10 mouse cellular contexts compared by ENCODE assay signal in genomic region chr6:56616228-56616981, GRCm38 (mm10). TPM values are rescaled to one million over a fixed set of nuclear protein-coding genes. Genes with fewer than 3 reads are reported as not detected.
DNase-seq lines count a peak whose midpoint lies in the region; ATAC-seq and TF ChIP-seq lines count a peak whose summit lies in the region.
"Had no signal": no experiment of that assay in that cellular context is flagged by ENCODE, and none has a peak within 500 bp of the region (broad histone marks: within the 10 kb centered on the region; RNA-seq: fewer than 3 reads in every experiment).

No protein-coding gene starts in this region.

- H3K4me3 ChIP-seq in heart, embryonic 14.5 days (ENCODE audit: control insufficient read depth in 1 of 2, insufficient read depth in 1 of 2, low read depth in 1 of 2, low read length in 2 of 2) = no peak overlapping the region
- H3K4me3 ChIP-seq in embryonic facial prominence, embryonic 12.5 days = no peak overlapping the region
- no peak overlapping the region for H3K4me3 ChIP-seq in hindbrain, postnatal 0 days (ENCODE audit: low read length)
- H3K4me3 ChIP-seq in midbrain, embryonic 10.5 days = no peak overlapping the region

- TF ChIP-seq CTCF in hindbrain, postnatal 0 days (IDR thresholded peaks at IDR 0.05; ENCODE audit: low read depth) = no peak

- H3K27ac ChIP-seq in heart, embryonic 14.5 days (replicated peaks in 1 of 2; ENCODE audit: control insufficient read depth in 1 of 2, insufficient read depth in 1 of 2, low read depth in 2 of 2, low read length in 2 of 2) = peak overlapping the region; percentile 46 to 56
- peak overlapping the region; percentile 81 for H3K27ac ChIP-seq in embryonic facial prominence, embryonic 12.5 days
- peak overlapping the region; percentile 20; the same call in 1 of the 2 replicates for H3K27ac ChIP-seq in hindbrain, postnatal 0 days
- peak overlapping the region; percentile 75 for H3K27ac ChIP-seq in midbrain, embryonic 10.5 days (replicated peaks)
- H3K27ac ChIP-seq: macrophage had no signal

- WGBS in heart, embryonic 14.5 days = 62% methylated on average over 10 of the region's 10 CpGs
- 58% methylated on average over 9 of the region's 10 CpGs for WGBS in embryonic facial prominence, embryonic 12.5 days
- WGBS in hindbrain, postnatal 0 days = 54% methylated on average over 9 of the region's 10 CpGs
- 61% methylated on average over 10 of the region's 10 CpGs for WGBS in midbrain, embryonic 10.5 days

- no peak overlapping the region for H3K9ac ChIP-seq in heart, embryonic 14.5 days (ENCODE audit: low read length)
- no peak overlapping the region for H3K9ac ChIP-seq in embryonic facial prominence, embryonic 12.5 days
- H3K9ac ChIP-seq in hindbrain, postnatal 0 days (replicated peaks; ENCODE audit: low read length) = no peak overlapping the region

- H3K36me3 ChIP-seq in heart, embryonic 14.5 days (ENCODE audit: control insufficient read depth, insufficient read depth, low read length) = no peaks in the 10 kb centered on the region
- no peaks in the 10 kb centered on the region for H3K36me3 ChIP-seq in embryonic facial prominence, embryonic 12.5 days
- H3K36me3 ChIP-seq in hindbrain, postnatal 0 days (ENCODE audit: insufficient read depth, low read length) = no peaks in the 10 kb centered on the region
- H3K36me3 ChIP-seq in midbrain, embryonic 10.5 days = no peaks in the 10 kb centered on the region

- ATAC-seq in heart, embryonic 14.5 days (ENCODE audit: insufficient number of reproducible peaks, insufficient read depth, low FRiP score, low read depth) = no peak
- peak; percentile 16; the same call in 1 of the 2 replicates for ATAC-seq in embryonic facial prominence, embryonic 12.5 days (ENCODE audit: insufficient number of reproducible peaks, insufficient read depth, low FRiP score, low TSS enrichment)
- 0 out of 2 replicates have a peak, but pooled peaks have one; percentile 27 for ATAC-seq in hindbrain, postnatal 0 days
- no peak for ATAC-seq in activated CD4-positive, CD25-positive, alpha-beta regulatory T cell, adult 4 months

- H3K4me2 ChIP-seq in heart, embryonic 14.5 days (ENCODE audit: low read length) = peak overlapping the region; percentile 11; the same call in 1 of the 2 replicates
- H3K4me2 ChIP-seq in embryonic facial prominence, embryonic 12.5 days (replicated peaks) = no peak overlapping the region; the same call in 1 of the 2 replicates
- no peak overlapping the region for H3K4me2 ChIP-seq in hindbrain, postnatal 0 days (ENCODE audit: low read depth, low read length)

- H3K4me1 ChIP-seq in heart, embryonic 14.5 days (ENCODE audit: control insufficient read depth in 2 of 2, insufficient read depth in 2 of 2, low read length in 2 of 2) = peaks cover 5 to 9% of the 10 kb centered on the region in 2 experiments; a peak in 2 of 4 replicates
- H3K4me1 ChIP-seq in embryonic facial prominence, embryonic 12.5 days = peaks cover 19% of the 10 kb centered on the region
- 0 out of 2 replicates have a peak, but pooled peaks cover 7% of the 10 kb centered on the region for H3K4me1 ChIP-seq in hindbrain, postnatal 0 days (ENCODE audit: insufficient read depth, low read length)
- peaks cover 22% of the 10 kb centered on the region for H3K4me1 ChIP-seq in midbrain, embryonic 10.5 days

- H3K27me3 ChIP-seq in heart, embryonic 14.5 days (ENCODE audit: control insufficient read depth, insufficient read depth, low read length) = no peaks in the 10 kb centered on the region
- H3K27me3 ChIP-seq in embryonic facial prominence, embryonic 12.5 days = no peaks in the 10 kb centered on the region
- no peaks in the 10 kb centered on the region for H3K27me3 ChIP-seq in hindbrain, postnatal 0 days (ENCODE audit: insufficient read depth, low read length)
- H3K27me3 ChIP-seq in midbrain, embryonic 10.5 days (ENCODE audit: low read depth, poor library complexity, severe bottlenecking) = no peaks in the 10 kb centered on the region

- intact Hi-C loops in heart, postnatal 25 days (cut with DNase I) = no loop called here
- intact Hi-C loops in left cerebral cortex, postnatal 36 days (cut with DNase I) = no loop called here

- no peak for DNase-seq in heart, postnatal 25 days (ENCODE audit: low spot score)
- no peak for DNase-seq in hindbrain, postnatal 0 days (ENCODE audit: low spot score)
- peak; percentile 18 for DNase-seq in midbrain, embryonic 10.5 days (ENCODE audit: low spot score)
- no peak for DNase-seq in layer of hippocampus, postnatal 25 days (ENCODE audit: extremely low spot score in 1 of 2, low spot score in 1 of 2)
- DNase-seq in left cerebral cortex, postnatal 36 days (ENCODE audit: low spot score in 2 of 2) = no peak
- DNase-seq: cerebellum, postnatal 25 days had no signal

- H3K9me3 ChIP-seq in heart, embryonic 14.5 days (ENCODE audit: control insufficient read depth, low read length) = no peaks in the 10 kb centered on the region
- no peaks in the 10 kb centered on the region for H3K9me3 ChIP-seq in embryonic facial prominence, embryonic 12.5 days
- no peaks in the 10 kb centered on the region for H3K9me3 ChIP-seq in hindbrain, postnatal 0 days (ENCODE audit: low read length)
- H3K9me3 ChIP-seq in midbrain, embryonic 10.5 days (replicated peaks) = no peaks in the 10 kb centered on the region

RNA-seq across cellular contexts. Expression of gene Pde1c, which starts 47.5 kb away (rescaled TPM):
- polyA plus RNA-seq in heart, embryonic 14.5 days (2014; fragmentation: Nextera tagmentation; extraction: Ambion mirVana) = 11.1 and 12.2 TPM in 2 replicates
- total RNA-seq in heart, postnatal 25 days (2021) = 10 to 100 TPM; 72.2 to 92.5 TPM
- polyA plus RNA-seq in embryonic facial prominence, embryonic 12.5 days (2016; fragmentation: Nextera tagmentation; extraction: Ambion mirVana) = 5.5 and 5.9 TPM in 2 replicates
- 51.0 and 56.0 TPM in 2 replicates for total RNA-seq in hindbrain, postnatal 0 days (2014; rRNA removed)
- 27.5 and 31.4 TPM in 2 replicates for polyA plus RNA-seq in hindbrain, postnatal 0 days (2015; fragmentation: Nextera tagmentation; extraction: Ambion mirVana)
- 3.4 and 5.3 TPM in 2 replicates for polyA plus RNA-seq in midbrain, embryonic 10.5 days (2016; fragmentation: Nextera tagmentation; extraction: Ambion mirVana)
- 1 to 10 TPM; 3.1 to 3.6 TPM for total RNA-seq in layer of hippocampus, postnatal 25 days (2021)
- total RNA-seq in left cerebral cortex, postnatal 36 days (2021) = 1 to 10 TPM; 4.9 to 6.3 TPM
- under 1 TPM; 0.14 to 0.44 TPM for polyA plus RNA-seq in activated CD4-positive, CD25-positive, alpha-beta regulatory T cell, adult 4 months (2017; shearing (Covaris generic))

Comparison
In these comparisons a context has a peak if more than half of its experiments do, and no peak if none do; other contexts are left out.
1. ATAC-seq: peak in embryonic facial prominence, embryonic 12.5 days (single experiment) and hindbrain, postnatal 0 days (single experiment); none in heart, embryonic 14.5 days (single experiment) and activated CD4-positive, CD25-positive, alpha-beta regulatory T cell, adult 4 months (single experiment).
2. H3K27ac ChIP-seq: peak in every context shown above with its lines; median percentile 81 in embryonic facial prominence, embryonic 12.5 days; 75 in midbrain, embryonic 10.5 days; 51 in heart, embryonic 14.5 days; 20 in hindbrain, postnatal 0 days.